23 mouse cellular contexts compared by ENCODE assay signal in the genomic region with DNA sequence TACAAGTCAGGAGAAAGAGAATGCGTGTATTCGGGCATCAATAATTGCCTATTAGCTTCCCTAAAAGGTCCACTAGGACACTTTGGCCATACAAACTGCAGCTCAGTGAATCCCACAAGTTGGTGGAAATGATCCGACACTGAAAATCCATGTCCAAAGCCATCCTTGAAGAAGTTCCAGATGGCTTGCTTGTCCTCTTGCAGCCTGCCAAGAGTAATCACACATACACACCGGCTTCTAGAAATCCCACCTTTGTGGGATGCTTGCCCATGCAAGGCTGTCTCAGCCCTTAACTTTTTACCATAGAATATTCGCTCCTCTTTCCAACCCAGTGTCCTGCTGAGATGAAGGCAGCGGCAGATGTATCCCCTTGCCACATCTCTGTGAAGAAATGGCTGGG.
A peak's percentile ranks its signal among the peaks of the same experiment; 100 is the strongest.
DNase-seq lines count a peak whose midpoint lies in the region; ATAC-seq lines count a peak whose summit lies in the region.
"Had no signal": no experiment of that assay in that cellular context is flagged by ENCODE, and none has a peak within 500 bp of the region (broad histone marks: within the 10 kb centered on the region; RNA-seq: fewer than 3 reads in every experiment).

No protein-coding gene starts in this region.

- H3K36me3 ChIP-seq in forebrain, embryonic 13.5 days (ENCODE audit: poor library complexity, severe bottlenecking): no peaks in the 10 kb centered on the region
- no peaks in the 10 kb centered on the region for H3K36me3 ChIP-seq in forebrain, embryonic 12.5 days (replicated peaks)
- H3K36me3 ChIP-seq in midbrain, embryonic 10.5 days: no peaks in the 10 kb centered on the region
- H3K36me3 ChIP-seq in midbrain, embryonic 13.5 days: no peaks in the 10 kb centered on the region
- H3K36me3 ChIP-seq in hindbrain, embryonic 12.5 days: no peaks in the 10 kb centered on the region
- H3K36me3 ChIP-seq in neural tube, embryonic 15.5 days: no peaks in the 10 kb centered on the region
- H3K36me3 ChIP-seq: embryonic facial prominence, embryonic 13.5 days; limb, embryonic 15.5 days; neural tube, embryonic 12.5 days had no signal

- intact Hi-C loops in left cerebral cortex, postnatal 10 days (cut with DNase I): no loop called here

- no peak overlapping the region for H3K9ac ChIP-seq in forebrain, embryonic 13.5 days
- no peak overlapping the region for H3K9ac ChIP-seq in forebrain, embryonic 12.5 days
- H3K9ac ChIP-seq in midbrain, embryonic 13.5 days (replicated peaks): no peak overlapping the region
- no peak overlapping the region for H3K9ac ChIP-seq in hindbrain, embryonic 12.5 days
- no peak overlapping the region for H3K9ac ChIP-seq in neural tube, embryonic 15.5 days (replicated peaks)
- H3K9ac ChIP-seq: embryonic facial prominence, embryonic 13.5 days; limb, embryonic 15.5 days; liver, embryonic 14.5 days; lung, embryonic 14.5 days; neural tube, embryonic 12.5 days had no signal

- WGBS in forebrain, embryonic 13.5 days: 58% methylated on average over 6 of the region's 6 CpGs
- 65% methylated on average over 6 of the region's 6 CpGs for WGBS in forebrain, embryonic 12.5 days
- WGBS in midbrain, embryonic 10.5 days: 73% methylated on average over 6 of the region's 6 CpGs
- 67% methylated on average over 6 of the region's 6 CpGs for WGBS in midbrain, embryonic 13.5 days
- WGBS in hindbrain, embryonic 12.5 days: 52% methylated on average over 6 of the region's 6 CpGs
- WGBS in neural tube, embryonic 15.5 days: 41% methylated on average over 6 of the region's 6 CpGs

- no peaks in the 10 kb centered on the region for H3K9me3 ChIP-seq in forebrain, embryonic 13.5 days (replicated peaks)
- H3K9me3 ChIP-seq in forebrain, embryonic 12.5 days: no peaks in the 10 kb centered on the region
- no peaks in the 10 kb centered on the region for H3K9me3 ChIP-seq in midbrain, embryonic 10.5 days (replicated peaks)
- no peaks in the 10 kb centered on the region for H3K9me3 ChIP-seq in midbrain, embryonic 13.5 days
- no peaks in the 10 kb centered on the region for H3K9me3 ChIP-seq in hindbrain, embryonic 12.5 days (replicated peaks)
- no peaks in the 10 kb centered on the region for H3K9me3 ChIP-seq in neural tube, embryonic 15.5 days (replicated peaks)
- H3K9me3 ChIP-seq: embryonic facial prominence, embryonic 13.5 days; limb, embryonic 15.5 days; neural tube, embryonic 12.5 days had no signal

- DNase-seq in midbrain, embryonic 10.5 days (ENCODE audit: low spot score): no peak
- no peak for DNase-seq in left cerebral cortex, postnatal 10 days (ENCODE audit: extremely low spot score in 1 of 2, low spot score in 2 of 2)
- no peak for DNase-seq in kidney, adult 8-10 months
- DNase-seq: adrenal gland, postnatal 25 days; cerebellum, postnatal 25 days; kidney, adult 11 months; kidney, postnatal 4 days; layer of hippocampus, adult 9-11 months; left cerebral cortex, postnatal 4 days; thymus, adult 18-20 months; thymus, postnatal 36 days had no signal

- H3K4me3 ChIP-seq in forebrain, embryonic 13.5 days: no peak overlapping the region
- no peak overlapping the region for H3K4me3 ChIP-seq in forebrain, embryonic 12.5 days (replicated peaks)
- H3K4me3 ChIP-seq in midbrain, embryonic 10.5 days: no peak overlapping the region
- H3K4me3 ChIP-seq in midbrain, embryonic 13.5 days (replicated peaks): no peak overlapping the region
- no peak overlapping the region for H3K4me3 ChIP-seq in hindbrain, embryonic 12.5 days
- no peak overlapping the region for H3K4me3 ChIP-seq in neural tube, embryonic 15.5 days (replicated peaks)
- H3K4me3 ChIP-seq: embryonic facial prominence, embryonic 13.5 days; left cerebral cortex, adult 2 months; limb, embryonic 15.5 days; neural tube, embryonic 12.5 days had no signal

- H3K27ac ChIP-seq in forebrain, embryonic 13.5 days: peak overlapping the region; percentile 27; the same call in 1 of the 2 replicates
- H3K27ac ChIP-seq in forebrain, embryonic 12.5 days: no peak overlapping the region
- peak overlapping the region; percentile 86 for H3K27ac ChIP-seq in midbrain, embryonic 10.5 days (replicated peaks)
- H3K27ac ChIP-seq in midbrain, embryonic 13.5 days: no peak overlapping the region; the same call in 1 of the 2 replicates
- peak overlapping the region; percentile 74 for H3K27ac ChIP-seq in hindbrain, embryonic 12.5 days
- H3K27ac ChIP-seq in neural tube, embryonic 15.5 days (replicated peaks): peak overlapping the region; percentile 28
- H3K27ac ChIP-seq: embryonic facial prominence, embryonic 13.5 days; left cerebral cortex, adult 2 months; limb, embryonic 15.5 days; liver, embryonic 14.5 days; neural tube, embryonic 12.5 days had no signal

- no peaks in the 10 kb centered on the region for H3K27me3 ChIP-seq in forebrain, embryonic 13.5 days
- no peaks in the 10 kb centered on the region for H3K27me3 ChIP-seq in forebrain, embryonic 12.5 days
- peaks cover 15% of the 10 kb centered on the region; the same call in 1 of the 2 replicates for H3K27me3 ChIP-seq in midbrain, embryonic 10.5 days (ENCODE audit: low read depth, poor library complexity, severe bottlenecking)
- peaks cover 44% of the 10 kb centered on the region for H3K27me3 ChIP-seq in midbrain, embryonic 13.5 days
- peaks cover 25% of the 10 kb centered on the region for H3K27me3 ChIP-seq in hindbrain, embryonic 12.5 days
- peaks cover 17% of the 10 kb centered on the region for H3K27me3 ChIP-seq in neural tube, embryonic 15.5 days (replicated peaks)
- H3K27me3 ChIP-seq: embryonic facial prominence, embryonic 13.5 days; limb, embryonic 15.5 days had no signal

- H3K4me2 ChIP-seq in forebrain, embryonic 13.5 days: no peak overlapping the region
- H3K4me2 ChIP-seq in forebrain, embryonic 12.5 days: no peak overlapping the region
- no peak overlapping the region for H3K4me2 ChIP-seq in midbrain, embryonic 13.5 days (replicated peaks)
- H3K4me2 ChIP-seq in hindbrain, embryonic 12.5 days (replicated peaks): no peak overlapping the region
- no peak overlapping the region for H3K4me2 ChIP-seq in neural tube, embryonic 15.5 days
- H3K4me2 ChIP-seq: embryonic facial prominence, embryonic 13.5 days; heart, embryonic 11.5 days; limb, embryonic 15.5 days; lung, embryonic 14.5 days; neural tube, embryonic 12.5 days had no signal

- peaks cover 32% of the 10 kb centered on the region for H3K4me1 ChIP-seq in forebrain, embryonic 13.5 days
- peaks cover 28% of the 10 kb centered on the region for H3K4me1 ChIP-seq in forebrain, embryonic 12.5 days
- peaks cover 38% of the 10 kb centered on the region for H3K4me1 ChIP-seq in midbrain, embryonic 10.5 days
- H3K4me1 ChIP-seq in midbrain, embryonic 13.5 days (replicated peaks): peaks cover 29% of the 10 kb centered on the region
- H3K4me1 ChIP-seq in hindbrain, embryonic 12.5 days: peaks cover 26% of the 10 kb centered on the region
- H3K4me1 ChIP-seq in neural tube, embryonic 15.5 days: peaks cover 17% of the 10 kb centered on the region

- ATAC-seq in forebrain, embryonic 13.5 days: no peak
- no peak for ATAC-seq in forebrain, embryonic 12.5 days (ENCODE audit: low FRiP score)
- ATAC-seq in midbrain, embryonic 13.5 days: no peak
- no peak for ATAC-seq in hindbrain, embryonic 12.5 days (ENCODE audit: low FRiP score)
- ATAC-seq in neural tube, embryonic 15.5 days (ENCODE audit: low FRiP score): no peak

Comparison
In these comparisons a context has a peak if more than half of its experiments do, and no peak if none do; other contexts are left out.
1. H3K27ac ChIP-seq: peak in forebrain, embryonic 13.5 days (single experiment), midbrain, embryonic 10.5 days (single experiment), hindbrain, embryonic 12.5 days (single experiment) and neural tube, embryonic 15.5 days (single experiment); none in forebrain, embryonic 12.5 days (single experiment) and midbrain, embryonic 13.5 days (single experiment).